Mouse (Mus musculus): ENCODE results near the gene Cntnap2. TPM values are rescaled to one million over a fixed set of nuclear protein-coding genes. Genes with fewer than 3 reads are reported as not detected.

Gene Cntnap2
- total RNA-seq, 2 experiments from 2014 or later: 7.0 to 7.6 TPM

DNA sequence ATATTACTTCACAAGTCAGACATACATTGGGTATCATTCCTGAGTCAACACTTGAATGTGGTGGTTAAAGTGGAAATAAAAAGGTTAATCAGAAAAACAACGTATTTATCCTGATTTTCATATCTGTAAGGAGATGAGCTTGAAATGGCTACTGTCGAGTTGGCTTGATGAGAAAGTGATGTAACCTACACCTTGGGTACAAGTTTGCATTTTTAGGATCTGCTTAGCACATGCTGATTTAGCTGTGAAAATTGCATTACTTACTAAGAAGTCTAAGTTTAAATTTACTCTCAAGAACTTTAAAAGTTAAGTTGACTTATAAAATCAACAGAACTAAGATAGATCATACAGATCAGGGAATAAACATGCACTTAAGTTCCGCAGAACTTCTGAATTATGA, 879.1 kb downstream of the Cntnap2 start:
- no peak for DNase-seq

DNA sequence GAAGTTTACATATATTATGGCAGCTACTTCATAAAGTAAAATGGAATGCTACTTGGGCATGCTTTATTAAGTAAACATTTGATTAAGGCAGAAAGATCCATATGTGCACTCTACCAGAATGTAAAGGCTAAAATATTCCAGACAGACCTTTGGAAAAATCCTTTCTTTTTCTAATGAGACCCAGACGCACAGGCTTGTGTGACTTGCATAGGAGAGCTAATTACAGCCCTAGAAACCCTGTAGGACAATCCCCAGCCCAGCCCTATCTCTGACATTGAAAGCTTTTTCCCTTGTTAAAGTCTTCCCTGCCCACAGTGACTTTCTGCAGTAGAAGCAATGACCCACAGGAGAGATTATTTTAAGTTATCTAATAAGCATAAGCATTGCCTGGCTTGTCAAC, 879.6 kb downstream of the Cntnap2 start:
- DNase-seq: no peak

DNA sequence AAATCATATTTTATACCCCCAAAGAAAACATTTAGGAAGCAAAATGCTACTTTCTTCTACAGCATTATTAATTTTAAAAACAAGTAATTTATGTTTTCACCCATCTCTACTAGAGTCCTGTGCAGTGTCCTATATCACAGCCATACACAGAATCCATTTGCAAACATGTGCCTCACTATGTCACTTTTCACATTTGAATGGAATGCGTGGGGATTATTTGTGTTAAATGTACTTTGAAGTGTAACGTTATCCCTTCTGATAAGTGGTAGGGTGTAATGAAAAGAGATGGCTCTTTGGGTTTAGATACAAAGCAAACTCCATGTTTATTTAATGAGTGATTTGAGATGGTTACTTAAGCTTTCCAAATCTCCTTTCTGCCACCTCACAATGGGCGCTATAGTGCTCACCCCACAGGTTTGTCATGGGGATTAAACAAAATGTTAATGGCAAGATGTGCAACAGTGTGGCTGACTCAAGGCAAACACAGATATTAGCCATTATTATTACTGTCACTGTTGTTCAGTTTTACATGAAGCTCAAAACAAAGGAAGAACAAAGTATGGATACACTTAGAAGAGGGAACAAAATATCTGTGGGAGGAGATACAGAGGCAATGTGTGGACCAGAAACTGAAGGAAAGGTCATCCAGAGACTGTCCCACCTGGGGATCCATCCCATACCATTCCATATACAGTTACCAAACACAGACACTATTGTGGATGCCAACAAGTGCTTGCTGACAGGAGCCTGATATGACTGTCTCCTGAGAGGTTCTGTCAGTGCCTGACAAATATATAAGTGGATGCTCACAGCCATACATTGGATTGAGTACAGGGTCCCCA, 886.2 kb downstream of the Cntnap2 start:
- DNase-seq: no peak

DNA sequence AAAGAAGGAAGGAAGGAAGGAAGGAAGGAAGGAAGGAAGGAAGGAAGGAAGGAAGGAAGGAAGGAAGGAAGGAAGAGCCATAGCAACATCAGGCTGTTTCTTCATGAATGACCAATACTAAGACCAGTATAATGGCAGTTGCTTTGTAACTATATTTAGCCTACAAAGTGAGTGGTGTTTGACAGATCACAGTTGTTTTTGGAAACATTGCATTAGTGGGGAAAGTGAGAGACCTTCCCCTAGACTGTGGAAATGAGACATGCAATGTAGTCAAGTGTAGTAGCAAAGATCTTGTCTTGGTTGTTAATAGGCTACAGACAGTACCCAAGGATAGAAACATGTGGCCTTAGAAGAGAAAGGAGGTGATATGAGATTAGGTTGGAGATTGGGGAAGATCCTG, 895.6 kb downstream of the Cntnap2 start:
- DNase-seq: no peak

DNA sequence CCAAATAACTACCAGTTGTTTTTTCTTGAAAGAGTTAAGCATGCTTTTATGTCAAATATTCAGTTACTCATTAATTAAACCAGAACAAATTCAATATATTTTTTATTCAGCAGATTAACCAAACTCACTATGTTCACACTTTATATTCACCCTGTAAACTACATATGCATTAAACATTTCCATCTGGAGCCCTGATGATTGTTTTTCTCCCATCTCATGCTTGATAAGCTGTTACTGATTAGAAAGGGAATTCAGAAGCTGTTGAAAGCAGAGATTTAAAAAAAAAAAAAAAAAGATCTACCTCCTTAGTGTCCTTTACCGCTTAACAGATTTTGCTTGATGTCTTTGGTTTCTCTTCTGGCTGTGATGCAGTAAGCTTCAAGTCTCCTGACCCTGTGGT, 905.3 kb downstream of the Cntnap2 start:
- DNase-seq: no peak

DNA sequence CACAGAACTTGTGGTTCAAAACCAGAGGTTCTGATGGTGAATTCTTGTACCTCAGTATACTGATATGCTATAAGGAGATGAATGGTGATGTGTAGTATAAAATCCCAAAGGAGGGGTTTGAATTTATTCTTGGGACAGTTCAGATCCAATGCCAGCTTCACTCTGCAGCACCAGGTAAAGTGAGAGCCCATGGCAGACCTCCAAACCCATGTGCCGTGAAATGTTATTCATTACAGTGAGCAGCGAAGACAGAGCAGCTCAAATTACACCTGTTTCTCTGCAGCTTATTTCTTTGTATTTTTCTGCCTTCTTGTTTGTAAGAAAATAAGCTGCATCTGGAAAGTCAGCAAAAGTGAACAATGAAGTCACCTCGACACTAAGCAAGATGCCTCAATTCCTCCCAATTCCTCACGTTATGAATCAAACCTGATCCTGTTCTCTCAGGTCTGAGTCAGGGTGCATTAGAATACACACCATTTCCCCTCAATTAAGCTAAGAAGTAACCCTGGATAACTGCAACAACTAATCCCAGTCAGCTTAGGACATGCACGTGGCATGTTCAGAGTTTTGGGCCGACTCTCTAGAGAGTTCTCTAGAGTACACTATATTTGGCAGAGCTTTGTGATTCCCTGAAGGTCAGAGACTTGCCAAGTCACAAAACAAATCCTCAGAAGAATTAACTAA, 915.5 kb downstream of the Cntnap2 start:
- DNase-seq: no peak

DNA sequence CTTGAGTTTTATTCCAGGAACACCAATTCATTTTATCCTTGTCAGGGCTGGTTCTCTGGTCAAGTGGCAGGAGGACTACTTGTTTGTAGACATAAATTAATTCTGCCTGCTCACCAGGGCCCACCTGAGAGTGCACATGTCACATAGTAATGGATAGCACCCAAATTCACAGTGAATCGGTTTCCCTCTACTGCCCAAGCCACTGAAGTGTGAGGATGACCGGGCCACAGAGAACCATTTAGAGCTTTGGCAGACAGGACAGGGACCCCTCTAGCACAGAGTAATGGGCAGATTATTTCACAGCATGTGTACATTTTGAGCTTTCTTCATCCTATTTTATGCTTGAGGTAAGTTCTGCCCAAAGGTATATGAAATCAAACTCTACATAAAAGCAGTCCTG, 920.0 kb downstream of the Cntnap2 start:
- DNase-seq: no peak

DNA sequence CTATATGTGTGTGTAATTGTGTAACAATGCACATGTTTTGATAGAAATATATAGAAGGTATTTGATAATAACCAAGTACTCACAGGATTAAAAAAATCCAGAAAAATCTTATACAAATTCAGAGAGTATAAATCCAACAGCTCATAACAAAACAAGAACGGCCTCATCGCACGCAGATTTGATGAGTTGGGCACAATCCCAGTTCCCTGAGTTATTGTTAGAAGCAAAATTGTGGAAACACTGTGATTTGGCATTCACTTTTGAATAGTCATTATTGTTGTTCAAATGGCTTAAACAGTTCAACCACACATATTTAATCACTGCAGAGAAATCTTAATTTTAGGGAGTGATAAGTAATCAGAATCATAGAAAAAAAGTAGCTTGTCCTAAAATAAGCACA, 928.9 kb downstream of the Cntnap2 start:
- DNase-seq: no peak

DNA sequence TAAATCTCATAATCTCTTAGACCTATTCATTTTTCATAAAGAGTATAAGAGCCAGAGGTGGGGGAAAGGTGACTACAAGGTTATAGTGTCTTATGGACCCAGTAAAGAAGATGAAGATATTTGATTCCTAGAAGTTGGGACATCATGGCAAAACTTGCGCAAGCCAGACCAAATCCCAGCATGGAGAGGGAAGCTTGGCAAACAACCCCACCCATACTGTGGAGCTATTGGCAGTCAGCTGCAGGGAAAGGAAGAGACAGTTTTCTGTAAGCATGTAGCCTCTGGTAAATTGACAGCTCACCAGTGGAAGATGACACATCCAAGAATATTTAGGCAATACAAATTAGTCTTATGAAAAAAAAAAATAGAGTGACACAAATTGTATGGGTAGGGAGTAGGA, 931.9 kb downstream of the Cntnap2 start:
- DNase-seq: no peak

DNA sequence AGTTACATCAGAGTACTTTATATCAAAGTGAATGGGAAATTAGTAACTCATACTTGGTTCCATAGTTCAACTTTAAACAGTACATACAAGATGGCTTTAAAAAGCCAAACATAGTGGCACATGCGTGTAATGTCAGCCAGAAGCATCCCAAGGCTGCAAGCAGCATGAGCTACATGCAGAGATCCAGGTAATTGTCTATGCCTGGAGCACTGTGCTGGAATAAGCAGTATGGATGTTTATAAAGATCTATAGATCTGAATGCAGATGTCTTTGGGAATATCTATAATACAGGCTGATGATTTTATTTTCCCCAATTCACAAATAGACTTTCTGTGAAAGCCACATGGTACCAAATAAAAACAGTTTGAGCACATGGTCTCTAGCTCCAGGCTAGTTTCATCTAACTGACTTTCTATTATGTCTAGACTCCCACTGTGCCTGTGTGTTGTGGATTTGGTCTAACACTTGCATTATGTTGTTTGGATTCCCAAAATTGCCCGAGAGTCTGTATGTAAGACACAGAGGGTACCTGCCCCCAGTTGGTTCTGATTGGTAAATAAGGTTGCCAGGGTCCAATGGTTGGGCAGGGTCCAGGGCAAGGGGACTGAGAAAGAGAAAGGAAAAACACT, 963.5 kb downstream of the Cntnap2 start:
- no peak for DNase-seq

DNA sequence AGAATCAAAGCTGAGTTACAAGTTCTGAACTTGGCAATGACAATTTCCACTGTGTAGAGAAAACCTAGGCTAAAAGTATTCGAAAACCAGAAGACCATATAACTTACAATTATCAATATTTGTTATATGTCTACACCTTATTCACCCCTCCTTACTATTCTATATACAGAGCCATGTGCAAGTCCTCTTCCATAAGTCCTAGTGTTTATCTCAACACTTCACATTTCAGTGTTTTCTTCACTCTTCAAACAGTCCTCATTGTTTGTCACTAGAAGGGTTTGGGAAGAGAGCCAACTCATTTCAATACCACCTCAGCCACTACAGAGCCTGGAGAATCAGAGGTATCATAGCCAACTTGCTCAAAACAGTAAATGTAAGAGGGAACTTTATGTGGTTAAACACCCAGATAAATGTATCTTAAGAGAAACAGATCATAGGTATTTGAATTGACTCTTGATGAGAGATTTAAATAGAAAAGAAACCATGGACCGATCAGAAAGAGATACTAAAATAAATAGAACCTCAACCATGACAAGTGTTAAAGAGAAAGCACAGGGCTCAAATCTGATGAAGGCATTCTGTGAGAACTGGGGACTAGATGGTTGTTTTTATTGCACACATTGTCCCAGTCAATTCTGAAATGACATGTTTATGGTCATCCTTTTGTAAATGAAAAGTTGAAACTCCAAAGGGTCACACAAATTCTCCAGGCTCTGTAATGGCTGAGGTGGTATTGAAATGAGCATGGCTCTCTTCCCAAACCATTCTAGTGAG, 972.9 kb downstream of the Cntnap2 start:
- no peak for DNase-seq

DNA sequence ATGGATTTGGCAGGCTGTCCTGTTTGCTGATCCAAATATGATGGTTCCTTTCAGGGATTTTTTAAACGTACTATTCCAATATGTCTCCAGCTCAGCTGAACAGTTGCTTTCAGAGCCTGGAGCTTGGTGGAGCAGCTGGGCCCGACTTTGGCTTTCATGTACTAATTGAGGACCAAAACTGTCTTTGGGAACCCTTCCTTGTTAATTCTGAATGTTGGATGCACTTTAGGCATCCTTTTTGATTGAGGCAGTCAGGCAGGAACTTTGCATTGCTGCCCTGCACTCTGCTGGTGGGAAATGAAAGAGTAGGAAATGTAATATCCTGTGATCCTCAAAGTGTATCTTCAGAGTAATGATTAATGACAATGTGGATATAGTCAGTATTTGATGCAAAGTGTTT, 974.0 kb downstream of the Cntnap2 start:
- no peak for DNase-seq

DNA sequence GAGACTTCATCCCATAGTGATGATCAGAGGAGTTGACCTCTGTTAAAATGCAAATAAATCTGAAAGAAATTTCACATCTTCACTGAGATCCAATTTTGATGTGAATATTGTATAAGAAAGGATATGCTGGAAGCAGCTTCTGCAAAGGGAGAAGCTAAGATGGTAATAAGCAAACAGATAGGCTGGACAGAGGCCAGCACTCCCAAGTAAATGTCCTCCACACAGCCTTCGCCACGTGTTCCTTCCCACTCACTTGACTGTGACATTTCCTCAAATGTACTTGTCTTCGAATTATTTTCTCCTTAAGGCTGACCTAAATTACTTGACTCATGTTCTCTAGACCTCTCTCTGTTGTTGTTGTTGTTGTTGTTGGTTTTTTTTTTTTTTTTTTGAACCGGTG, 981.5 kb downstream of the Cntnap2 start:
- no peak for DNase-seq

DNA sequence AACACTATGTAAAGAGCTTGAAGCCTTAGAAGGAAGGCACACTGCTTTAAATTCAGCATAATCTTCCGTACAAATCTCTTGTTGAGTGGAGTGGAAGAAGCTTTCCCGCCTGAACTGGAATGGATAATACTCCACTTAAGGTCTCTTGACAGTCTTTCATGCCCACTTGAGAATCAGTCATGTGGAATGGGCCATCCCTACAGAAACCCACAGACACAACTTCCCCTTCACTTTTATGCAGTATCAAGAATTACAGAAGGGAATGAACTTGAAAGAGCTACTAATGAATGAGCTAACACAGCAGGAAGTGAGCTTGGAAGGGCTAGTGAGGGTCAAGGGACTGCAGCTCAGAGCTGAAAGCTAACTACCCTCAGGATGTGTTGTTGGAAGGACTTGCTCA, 1021.1 kb downstream of the Cntnap2 start:
- no peak for DNase-seq

DNA sequence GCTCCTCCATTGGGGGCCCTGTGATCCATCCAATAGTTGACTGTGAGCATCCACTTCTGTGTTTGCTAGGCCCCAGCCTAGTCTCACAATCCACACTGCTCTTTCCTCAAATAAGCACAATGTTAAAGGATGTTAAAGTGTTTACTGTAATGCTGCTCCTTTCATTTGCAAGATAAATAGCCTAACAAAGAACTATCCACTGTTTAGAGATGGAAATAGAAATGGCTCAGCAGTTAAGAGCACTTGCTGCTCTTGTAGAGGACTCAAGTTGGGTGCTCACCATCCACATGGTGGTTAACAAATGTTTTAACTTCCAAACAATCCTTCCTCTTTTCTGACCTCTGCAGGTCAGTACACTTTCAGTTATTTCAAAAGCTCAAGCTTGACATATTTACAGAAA, 1022.3 kb downstream of the Cntnap2 start:
- DNase-seq: no peak

DNA sequence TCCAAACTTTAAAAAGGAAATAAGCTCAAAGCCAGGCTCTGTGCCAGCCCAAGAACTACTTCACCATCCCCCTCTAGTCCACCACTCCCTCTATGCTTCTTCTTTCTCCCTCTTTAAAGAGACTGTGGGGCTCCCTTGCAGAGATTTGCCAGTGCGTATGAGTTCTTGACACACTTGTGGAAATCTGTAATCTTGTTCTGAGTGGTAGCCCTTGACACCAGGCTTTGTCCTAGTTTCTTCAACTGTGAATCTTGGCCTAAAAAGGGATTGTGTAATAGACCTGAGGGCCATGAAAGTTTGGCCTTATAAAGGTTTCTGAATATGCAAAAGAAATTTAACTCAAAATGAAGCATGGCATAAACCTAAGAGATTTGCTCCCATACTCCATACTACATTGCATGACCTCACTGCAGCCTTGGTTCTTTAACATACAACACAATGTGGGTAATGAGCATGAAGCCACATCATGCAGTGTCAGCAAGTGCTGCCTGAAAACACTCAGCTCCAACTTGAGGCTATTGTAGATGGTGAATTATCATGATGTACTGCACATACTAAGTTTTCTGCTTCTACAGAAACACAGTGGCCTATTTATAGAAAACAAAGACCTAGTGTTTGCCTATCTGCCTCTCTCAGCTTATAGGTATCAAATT, 1084.2 kb downstream of the Cntnap2 start:
- DNase-seq: no peak

DNA sequence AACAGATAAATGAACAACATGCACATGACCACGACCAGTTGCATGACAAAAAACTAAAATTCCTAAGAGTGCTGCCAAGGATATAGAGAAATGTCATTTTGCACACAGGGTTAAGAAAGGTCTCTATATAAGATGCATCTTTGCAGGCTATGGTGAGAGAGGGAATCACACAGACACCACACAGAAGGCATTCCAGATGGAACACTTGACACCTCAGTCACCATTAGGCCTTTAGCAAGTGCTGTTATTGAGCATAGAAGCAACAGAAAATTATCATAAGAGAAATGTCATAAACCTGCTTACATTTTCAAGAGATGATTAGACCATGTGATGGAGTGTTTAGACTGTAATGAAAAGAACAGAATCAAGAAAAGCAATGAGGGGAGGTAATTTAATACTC, 1107.7 kb downstream of the Cntnap2 start:
- DNase-seq: no peak

DNA sequence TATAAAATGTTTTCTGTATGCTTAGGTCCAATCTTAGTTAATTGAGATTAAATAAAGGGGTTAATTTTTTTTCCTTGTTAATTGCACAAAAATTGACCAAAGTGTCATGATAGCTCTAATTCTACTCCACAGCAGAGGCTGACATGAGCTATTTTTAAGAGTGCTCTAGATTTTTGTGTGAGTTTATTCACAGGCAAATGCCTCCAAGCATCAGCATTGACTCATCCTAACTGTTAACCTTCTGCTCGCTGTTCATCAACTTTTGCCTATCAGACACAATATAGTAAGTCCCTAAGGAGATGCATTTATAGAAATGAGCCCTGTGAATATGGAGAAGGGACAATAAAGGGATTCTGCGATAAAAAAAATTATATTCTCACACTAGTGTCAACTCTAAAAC, 1138.1 kb downstream of the Cntnap2 start:
- no peak for DNase-seq

DNA sequence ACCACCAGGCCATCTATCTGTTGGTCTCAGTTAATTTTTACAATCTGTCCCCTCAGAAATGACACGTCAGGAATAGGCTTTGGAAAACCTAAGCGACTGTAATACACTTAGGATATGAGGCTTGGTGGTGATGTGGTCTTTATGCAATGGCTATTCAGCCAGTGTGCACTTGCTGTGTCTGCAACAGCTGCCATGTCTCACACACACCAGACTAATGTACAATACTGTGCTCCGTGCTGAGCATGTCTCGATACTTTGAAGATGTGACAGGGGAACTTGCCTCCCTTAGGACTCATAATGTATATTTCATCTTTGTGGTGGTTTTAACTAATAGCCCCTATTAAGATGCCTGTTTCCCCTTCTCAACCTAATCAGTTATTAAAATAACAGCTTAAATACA, 1142.7 kb downstream of the Cntnap2 start:
- DNase-seq: no peak

DNA sequence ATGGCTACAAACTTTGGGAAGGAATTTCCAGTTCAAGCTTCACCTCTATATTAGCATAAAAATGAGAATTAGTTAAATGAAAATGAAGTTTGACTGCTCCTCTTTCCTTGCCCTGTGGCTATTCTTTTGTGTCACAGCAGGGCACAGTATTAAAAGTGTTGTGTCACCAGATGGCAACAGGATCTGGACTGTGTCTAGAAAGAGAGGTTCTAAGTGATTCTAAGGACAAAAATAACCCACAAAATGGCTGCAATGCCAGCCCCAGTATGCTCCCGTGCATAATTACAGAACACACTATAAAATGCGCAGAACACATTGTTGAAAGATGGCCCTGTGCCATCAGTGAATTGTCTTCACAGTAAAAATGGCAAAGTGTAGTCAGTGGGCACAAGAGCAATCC, 1146.4 kb downstream of the Cntnap2 start:
- no peak for DNase-seq

DNA sequence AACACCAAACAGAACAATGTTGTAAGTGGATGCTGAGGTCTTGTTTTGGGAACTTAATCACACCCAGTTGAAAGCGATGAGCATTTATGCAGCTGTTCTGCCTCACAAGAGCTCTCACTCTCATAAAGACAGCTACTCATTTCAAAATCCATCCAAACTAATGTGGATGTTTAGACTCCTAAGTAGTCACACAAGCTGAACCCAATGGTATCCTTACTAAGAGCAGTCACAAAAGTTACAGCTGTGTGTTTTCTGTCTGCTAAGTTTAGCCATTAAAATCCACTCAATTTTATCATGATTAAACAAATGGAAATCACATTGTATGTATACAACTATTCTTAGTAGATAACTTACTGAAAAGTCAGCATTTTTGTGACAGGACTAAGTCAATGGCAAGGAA, 1173.7 kb downstream of the Cntnap2 start:
- DNase-seq: no peak

DNA sequence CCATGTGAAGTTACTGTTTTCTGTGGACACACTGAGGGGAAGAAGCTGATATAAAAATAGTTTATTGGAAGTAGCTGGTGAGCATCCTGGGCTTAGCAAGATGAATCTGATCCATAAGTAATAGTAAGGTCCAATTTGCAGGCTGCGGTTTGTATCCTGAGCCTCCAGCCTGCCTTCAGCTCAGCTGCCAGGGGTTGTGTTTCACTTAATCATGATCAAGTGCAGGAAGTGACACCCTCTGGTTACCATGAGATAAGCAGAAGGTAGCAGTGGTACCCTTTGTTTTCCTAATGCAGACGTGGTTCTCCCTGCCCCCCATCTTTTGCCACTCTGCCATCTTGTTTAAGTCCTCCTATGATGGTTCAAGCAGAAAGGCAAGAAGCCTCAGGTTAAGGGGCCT, 1181.2 kb downstream of the Cntnap2 start:
- DNase-seq: no peak
